Mouse (Mus musculus): ENCODE data around the gene Cox7a2l.

- TF ChIP-seq POLR2A (IDR thresholded peaks at IDR 0.05; ENCODE audit: low read depth, low read length) (no peak), CTCF (IDR thresholded peaks at IDR 0.05; ENCODE audit: extremely low read depth, insufficient read depth, insufficient read length, insufficient replicate concordance) (no peak)
Observed at GRCm38 (mm10) chr17:83517280-83518015, at the start of gene Cox7a2l.
